Mouse (Mus musculus): Measurements from ENCODE around the gene Defa31. TPM values are rescaled to one million over a fixed set of nuclear protein-coding genes. Genes with fewer than 3 reads are reported as not detected.
"Not testable (repeated sequence)": the region's sequence is repeated elsewhere in the genome, so short reads cannot be mapped to it uniquely, and the experiment has no call there.

The Defa31 gene
- total RNA-seq (2015) (not detected in 2 replicates), total RNA-seq (2017) (not detected in 2 replicates)

- not testable (repeated sequence) for ATAC-seq (ENCODE audit: poor library complexity, severe bottlenecking)
Observed at GRCm38 (mm10) chr8:21191314-21191713, at the start of gene Defa31. Defa31 (plus strand) TSS chr8:21191614.

GRCm38 (mm10) chr8:21161977-21162376, 29.4 kb upstream of the Defa31 start, which contains the start of gene Defa22:
Defa22 (plus strand) TSS chr8:21162277.
- not testable (repeated sequence) for ATAC-seq (ENCODE audit: poor library complexity, severe bottlenecking)

GRCm38 (mm10) chr8:21201261-21201660, 9.8 kb downstream of the Defa31 start, which contains the start of gene Gm15293:
Gm15293 (plus strand) TSS chr8:21201561.
- not testable (repeated sequence) for ATAC-seq (ENCODE audit: poor library complexity, severe bottlenecking)

Other genes starting within 250 kb of the Defa31 start
- gene AY761185, start 246.9 kb upstream of the Defa31 start, total RNA-seq (2015): not detected in 2 replicates
- not detected in 2 replicates for gene AY761185, start 246.9 kb upstream of the Defa31 start, total RNA-seq (2017)
- not detected in 2 replicates for gene Defa21, start 166.1 kb upstream of the Defa31 start, total RNA-seq (2015)
- not detected in 2 replicates for gene Defa21, start 166.1 kb upstream of the Defa31 start, total RNA-seq (2017)
- not detected in 2 replicates for gene Defa23, start 136.6 kb upstream of the Defa31 start, total RNA-seq (2015)
- not detected in 2 replicates for gene Defa23, start 136.6 kb upstream of the Defa31 start, total RNA-seq (2017)
- not detected in 2 replicates for gene Defa35, start 126.6 kb upstream of the Defa31 start, total RNA-seq (2015)
- not detected in 2 replicates for gene Defa35, start 126.6 kb upstream of the Defa31 start, total RNA-seq (2017)
- gene Defa25, start 107.2 kb upstream of the Defa31 start, total RNA-seq (2015): not detected in 2 replicates
- gene Defa25, start 107.2 kb upstream of the Defa31 start, total RNA-seq (2017): not detected in 2 replicates
- gene Gm14851, start 95.6 kb upstream of the Defa31 start, total RNA-seq (2015): not detected in 2 replicates
- gene Gm14851, start 95.6 kb upstream of the Defa31 start, total RNA-seq (2017): not detected in 2 replicates
- not detected in 2 replicates for gene Defa30, start 57.0 kb upstream of the Defa31 start, total RNA-seq (2015)
- not detected in 2 replicates for gene Defa30, start 57.0 kb upstream of the Defa31 start, total RNA-seq (2017)
- gene Defa22, start 29.3 kb upstream of the Defa31 start, total RNA-seq (2015): not detected in 2 replicates
- gene Defa22, start 29.3 kb upstream of the Defa31 start, total RNA-seq (2017): not detected in 2 replicates
- not detected in 2 replicates for gene Gm15293, start 9.9 kb downstream of the Defa31 start, total RNA-seq (2015)
- gene Gm15293, start 9.9 kb downstream of the Defa31 start, total RNA-seq (2017): not detected in 2 replicates
- gene Gm15292, start 58.1 kb downstream of the Defa31 start, total RNA-seq (2015): not detected in 2 replicates
- not detected in 2 replicates for gene Gm15292, start 58.1 kb downstream of the Defa31 start, total RNA-seq (2017)
- gene Defa27, start 123.9 kb downstream of the Defa31 start, total RNA-seq (2015): not detected in 2 replicates
- gene Defa27, start 123.9 kb downstream of the Defa31 start, total RNA-seq (2017): not detected in 2 replicates
- not detected in 2 replicates for gene Defa29, start 135.4 kb downstream of the Defa31 start, total RNA-seq (2015)
- gene Defa29, start 135.4 kb downstream of the Defa31 start, total RNA-seq (2017): not detected in 2 replicates
- not detected in 2 replicates for gene Defa2, start 186.9 kb downstream of the Defa31 start, total RNA-seq (2015)
- not detected in 2 replicates for gene Defa2, start 186.9 kb downstream of the Defa31 start, total RNA-seq (2017)
- gene Defa33, start 200.2 kb downstream of the Defa31 start, total RNA-seq (2015): not detected in 2 replicates
- gene Defa33, start 200.2 kb downstream of the Defa31 start, total RNA-seq (2017): not detected in 2 replicates
- gene Defa36, start 235.8 kb downstream of the Defa31 start, total RNA-seq (2015): not detected in 2 replicates
- gene Defa36, start 235.8 kb downstream of the Defa31 start, total RNA-seq (2017): not detected in 2 replicates

All from megakaryocyte, adult 5-6 weeks (primary cell).